Mouse (Mus musculus) liver, embryonic 16.5 days (tissue): ENCODE measurements around the gene Acot1. TPM values are rescaled to one million over a fixed set of nuclear protein-coding genes. Genes with fewer than 3 reads are reported as not detected.
"Not testable (repeated sequence)": the region's sequence is repeated elsewhere in the genome, so short reads cannot be mapped to it uniquely, and the experiment has no call there.

Experiments
- ATAC-seq: fragments of 200-750 bp; cut with Nextera tagmentation; 2 replicates; pipeline ENCODE4 v1.8.0; 2017; ENCODE audit warnings: low read depth, mild to moderate bottlenecking, moderate number of reproducible peaks, moderate library complexity
- H3K27ac ChIP-seq: fragments of 300-500 bp; sonication (generic); 2 replicates; pipeline ENCODE4 v1.5.1; 2014; ENCODE audit warnings: mild to moderate bottlenecking, low read length
- H3K27me3 ChIP-seq: fragments of 300-500 bp; sonication (generic); 2 replicates; pipeline ENCODE4 v1.6.1; 2014; ENCODE audit warnings: low read depth, low read length, mixed read lengths; ENCODE audit not compliant: control insufficient read depth, insufficient read depth
- H3K36me3 ChIP-seq: fragments of 300-500 bp; sonication (generic); 2 replicates; pipeline ENCODE4 v1.6.1; 2014; ENCODE audit warnings: mild to moderate bottlenecking; ENCODE audit not compliant: control insufficient read depth, insufficient read depth
- H3K4me1 ChIP-seq: fragments of 300-500 bp; sonication (generic); 2 replicates; pipeline ENCODE4 v1.6.1; 2014; ENCODE audit warnings: low read depth, low read length, mixed read lengths; ENCODE audit not compliant: control insufficient read depth
- H3K4me2 ChIP-seq: fragments of 300-500 bp; sonication (generic); 2 replicates; pipeline ENCODE4 v1.6.1; 2014; ENCODE audit warnings: low read depth, low read length, mixed read lengths
- H3K4me3 ChIP-seq: fragments of 300-500 bp; sonication (generic); 2 replicates; pipeline ENCODE4 v1.5.1; 2014; ENCODE audit warnings: low read depth, mild to moderate bottlenecking, low read length
- H3K9ac ChIP-seq: fragments of 300-500 bp; sonication (generic); 2 replicates; pipeline ENCODE4 v1.6.1; 2014; ENCODE audit warnings: low read depth, low read length
- H3K9me3 ChIP-seq: fragments of 300-500 bp; sonication (generic); replicated peaks from 2 replicates; pipeline ENCODE4 v1.6.1; 2016; ENCODE audit warnings: low read length; ENCODE audit not compliant: control insufficient read depth
- WGBS: fragments of 180-500 bp; shearing (Covaris S2); extraction: QIAGEN DNeasy Blood & Tissue Kit; methylation state at CpG from one replicate; pipeline ENCODE4 v1.1.7; 2014; ENCODE audit not compliant: insufficient replicate concordance; 5-methylcytosine and 5-hydroxymethylcytosine counted together
- polyA plus RNA-seq: library from polyadenylated mRNA; unstranded; fragments of >200 nt; fragmentation: Nextera tagmentation; extraction: Ambion mirVana; gene quantifications from 2 replicates; pipeline ENCODE4 v1.2.1, GENCODE M21; 2015

The Acot1 gene
- polyA plus RNA-seq, 1 experiment from 2014 or later: 30.2 TPM

DNA sequence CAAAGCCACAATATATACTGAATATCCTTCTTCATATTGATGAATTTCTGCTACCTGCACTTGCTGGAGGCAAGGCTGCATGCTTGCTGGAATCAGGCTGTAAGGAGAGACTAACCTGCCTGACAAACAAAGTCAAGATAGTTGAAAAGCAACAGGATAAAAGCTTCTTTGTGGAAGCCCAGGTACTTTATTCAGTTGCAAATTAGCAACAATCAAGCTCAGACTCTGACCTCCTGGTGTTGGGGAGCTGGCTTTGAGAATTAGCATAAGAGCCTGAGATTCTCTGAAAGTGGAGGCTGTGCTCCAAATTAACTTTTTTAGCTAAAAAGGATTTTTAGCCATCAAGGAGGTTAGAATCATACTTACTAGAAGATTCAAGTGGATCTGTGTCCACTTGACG, 19.8 kb downstream of the Acot1 start:
- H3K4me3 ChIP-seq, H3K27me3 ChIP-seq, H3K9ac ChIP-seq, H3K9me3 ChIP-seq, ATAC-seq, H3K4me1 ChIP-seq, H3K4me2 ChIP-seq, H3K27ac ChIP-seq, H3K36me3 ChIP-seq: not testable (repeated sequence)
- WGBS: 78% methylated on average over 1 of the region's 1 CpGs

DNA sequence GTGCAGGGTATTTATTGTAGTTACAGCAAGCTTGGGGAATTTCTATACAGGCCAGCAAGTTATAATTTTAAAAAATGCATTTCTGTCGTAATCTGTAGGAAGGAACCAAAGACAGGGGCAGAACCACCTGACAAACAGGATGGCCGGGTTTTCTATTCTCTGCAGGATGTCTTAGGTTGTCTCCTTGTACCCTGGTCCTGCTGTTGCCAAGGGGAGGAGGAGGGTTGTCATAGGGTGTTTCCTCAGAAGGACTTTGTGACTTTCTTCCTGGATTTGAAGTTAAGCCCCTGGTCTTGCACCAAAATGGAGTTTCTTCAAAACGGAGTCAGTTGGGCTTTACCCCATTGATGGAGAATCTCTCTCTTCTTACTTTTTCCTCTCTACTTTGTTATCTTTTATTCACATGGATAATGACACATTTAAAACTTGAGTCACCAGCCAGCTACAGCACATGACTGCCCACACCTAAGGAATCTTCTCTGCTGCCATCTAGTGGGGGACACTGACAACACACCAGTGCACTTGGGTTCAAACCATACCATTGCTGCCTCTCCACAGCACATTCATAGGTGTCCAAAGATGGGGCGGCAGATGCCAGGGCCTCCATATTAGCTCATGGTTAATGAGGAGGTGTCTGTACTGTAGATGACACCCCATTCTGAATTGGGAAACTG, 21.5 kb downstream of the Acot1 start:
- H3K4me3 ChIP-seq: no peak overlapping the region
- no peaks in the 10 kb centered on the region for H3K27me3 ChIP-seq
- H3K9ac ChIP-seq: no peak overlapping the region
- H3K27ac ChIP-seq: no peak overlapping the region
- no peaks in the 10 kb centered on the region for H3K9me3 ChIP-seq
- H3K4me1 ChIP-seq: peaks cover 3% of the 10 kb centered on the region; the same call in 1 of the 2 replicates
- WGBS: 48% methylated on average over 4 of the region's 4 CpGs
- peak; percentile 56; the same call in 1 of the 2 replicates for ATAC-seq
- H3K4me2 ChIP-seq: no peak overlapping the region
- no peaks in the 10 kb centered on the region for H3K36me3 ChIP-seq

DNA sequence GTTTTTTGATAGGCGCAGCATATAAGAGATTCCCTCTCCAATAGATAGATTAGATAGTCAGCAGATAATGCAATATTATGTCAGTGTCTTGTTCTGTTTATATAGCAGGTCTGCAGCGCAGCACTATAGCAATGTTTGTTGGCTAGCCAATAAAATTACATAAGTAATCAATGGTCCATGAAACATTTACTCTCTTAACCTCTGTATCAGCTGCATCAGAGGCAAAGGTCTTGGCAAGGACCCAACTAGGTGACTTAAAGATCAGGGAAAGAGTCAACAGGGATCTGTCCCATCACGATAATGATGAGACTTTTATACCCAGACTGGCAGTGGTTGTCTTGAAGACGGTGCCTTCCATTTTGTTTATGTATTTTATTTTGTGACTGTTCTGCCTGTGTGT, 23.6 kb downstream of the Acot1 start:
- no peak overlapping the region for H3K9ac ChIP-seq
- no peak overlapping the region for H3K4me2 ChIP-seq
- H3K27me3 ChIP-seq: peaks cover 2% of the 10 kb centered on the region; the same call in 1 of the 2 replicates
- H3K4me1 ChIP-seq: peaks cover 3% of the 10 kb centered on the region; the same call in 1 of the 2 replicates
- no peak overlapping the region for H3K27ac ChIP-seq
- H3K4me3 ChIP-seq: no peak overlapping the region
- no peaks in the 10 kb centered on the region for H3K9me3 ChIP-seq
- WGBS: 53% methylated on average over 4 of the region's 4 CpGs
- H3K36me3 ChIP-seq: no peaks in the 10 kb centered on the region
- ATAC-seq: peak; percentile 69

DNA sequence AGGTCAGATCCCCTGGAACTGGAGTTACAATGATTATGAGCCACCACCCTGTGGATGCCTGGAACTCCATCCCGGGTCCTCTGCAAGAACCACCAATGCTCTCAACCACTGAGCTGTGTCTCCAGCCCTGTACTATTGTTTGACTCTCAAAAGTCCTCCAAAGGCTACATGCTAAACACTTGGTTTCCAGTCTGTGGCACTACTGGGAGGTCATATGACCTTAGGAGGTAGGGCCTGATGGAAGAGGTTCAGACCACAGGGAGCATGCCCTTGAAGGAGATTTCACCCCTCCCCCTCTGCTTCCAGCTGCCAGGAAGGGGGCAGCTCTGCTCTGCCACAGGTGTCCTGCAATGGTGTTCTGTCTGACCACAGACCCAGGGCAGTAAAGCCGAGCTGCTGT, 24.0 kb downstream of the Acot1 start:
- not testable (repeated sequence) for H3K27me3 ChIP-seq, H3K4me1 ChIP-seq, H3K9ac ChIP-seq, H3K27ac ChIP-seq, ATAC-seq, H3K9me3 ChIP-seq, H3K4me3 ChIP-seq, H3K36me3 ChIP-seq, H3K4me2 ChIP-seq
- WGBS: 36% methylated on average over 2 of the region's 2 CpGs

DNA sequence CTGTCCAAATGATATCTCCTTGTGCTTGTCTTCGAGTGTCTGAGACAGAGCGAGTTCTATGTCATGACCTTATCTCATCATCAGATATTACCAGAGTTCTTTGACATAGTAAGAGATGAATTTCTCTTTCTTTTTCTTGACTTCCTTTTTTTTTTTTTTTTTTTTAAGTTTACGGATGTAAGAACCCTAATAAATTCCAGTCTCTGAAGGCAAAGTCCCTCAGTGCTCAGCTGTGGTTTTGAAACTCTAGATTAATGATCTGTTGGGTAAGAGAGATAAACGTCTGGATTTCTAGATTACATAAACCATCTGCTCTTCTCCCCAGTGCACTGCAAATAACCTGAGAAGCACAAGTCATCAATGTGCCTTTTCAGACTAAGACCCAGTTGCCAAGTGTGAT, 24.8 kb downstream of the Acot1 start:
- 9% methylated on average over 4 of the region's 4 CpGs for WGBS
- no peak for ATAC-seq

DNA sequence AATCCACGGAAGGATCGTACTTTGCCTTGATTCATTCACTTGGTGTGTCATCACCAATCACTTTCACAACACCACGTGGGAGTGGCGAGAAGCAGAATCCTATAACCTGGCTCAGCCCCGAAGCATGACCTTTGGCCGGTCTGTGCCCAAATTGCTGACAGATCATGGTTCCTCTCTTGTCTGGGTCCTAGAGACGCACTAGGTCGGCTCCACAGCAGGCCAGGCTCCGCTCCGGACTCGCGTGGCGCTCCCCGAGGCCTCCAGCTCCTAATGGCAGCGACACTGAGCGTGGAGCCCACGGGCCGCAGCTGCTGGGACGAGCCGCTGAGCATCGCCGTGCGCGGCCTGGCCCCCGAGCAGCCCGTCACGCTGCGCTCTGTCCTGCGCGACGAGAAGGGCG, 29.0 kb downstream of the Acot1 start, which contains the start of gene Acot4:
Gene Acot4, plus strand, starts transcription at position 139 of the 400 bp plus-strand sequence.
- Histone ChIP-seq H3K27ac (peak within 1 kb of the TSS; percentile 41; the same call in 1 of the 2 replicates), H3K4me3 (peak within 1 kb of the TSS; percentile 54), H3K9ac (peak within 1 kb of the TSS; percentile 20; the same call in 1 of the 2 replicates), H3K4me2 (peak within 1 kb of the TSS; percentile 57)
- H3K36me3 ChIP-seq, H3K27me3 ChIP-seq, H3K4me1 ChIP-seq, H3K9me3 ChIP-seq: not testable (repeated sequence)
- peak; percentile 71 for ATAC-seq
- 8% methylated on average over 28 of the region's 32 CpGs for WGBS

More for the DNA sequence above, 24.8 kb downstream of the Acot1 start:
- H3K36me3 ChIP-seq: no peaks in the 10 kb centered on the region
- no peak overlapping the region for H3K4me2 ChIP-seq
- H3K9ac ChIP-seq: no peak overlapping the region
- peaks cover 3% of the 10 kb centered on the region; the same call in 1 of the 2 replicates for H3K4me1 ChIP-seq
- no peak overlapping the region for H3K27ac ChIP-seq
- peaks cover 5% of the 10 kb centered on the region; the same call in 1 of the 2 replicates for H3K27me3 ChIP-seq
- no peak overlapping the region for H3K4me3 ChIP-seq
- H3K9me3 ChIP-seq: no peaks in the 10 kb centered on the region

DNA sequence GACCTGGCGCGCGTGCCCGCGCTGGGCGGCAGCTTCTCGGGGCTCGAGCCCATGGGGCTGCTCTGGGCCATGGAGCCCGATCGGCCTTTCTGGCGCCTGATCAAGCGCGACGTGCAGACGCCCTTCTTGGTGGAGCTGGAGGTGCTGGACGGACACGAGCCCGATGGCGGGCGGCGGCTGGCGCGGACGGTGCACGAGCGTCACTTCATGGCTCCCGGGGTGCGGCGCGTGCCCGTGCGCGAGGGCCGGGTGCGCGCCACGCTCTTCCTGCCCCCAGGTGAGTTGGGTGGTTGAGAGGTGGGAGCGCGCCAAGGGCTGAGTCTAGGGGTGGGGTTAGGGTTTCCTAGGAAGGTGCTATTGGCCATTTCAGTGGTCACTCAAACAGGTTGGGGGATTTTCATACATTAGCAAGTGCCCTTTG, 29.4 kb downstream of the Acot1 start, which contains the start of gene Gm49366:
Gene Gm49366, plus strand, starts transcription at position 245 of the 421 bp plus-strand sequence.
- not testable (repeated sequence) for H3K4me1 ChIP-seq, H3K36me3 ChIP-seq, H3K27me3 ChIP-seq, H3K9me3 ChIP-seq
- peak; percentile 72 for ATAC-seq
- WGBS: 4% methylated on average over 39 of the region's 39 CpGs
- Histone ChIP-seq H3K9ac (peak within 1 kb of the TSS; percentile 20; the same call in 1 of the 2 replicates), H3K27ac (peak within 1 kb of the TSS; percentile 41; the same call in 1 of the 2 replicates), H3K4me2 (peak within 1 kb of the TSS; percentile 57), H3K4me3 (peak within 1 kb of the TSS; percentile 54)

DNA sequence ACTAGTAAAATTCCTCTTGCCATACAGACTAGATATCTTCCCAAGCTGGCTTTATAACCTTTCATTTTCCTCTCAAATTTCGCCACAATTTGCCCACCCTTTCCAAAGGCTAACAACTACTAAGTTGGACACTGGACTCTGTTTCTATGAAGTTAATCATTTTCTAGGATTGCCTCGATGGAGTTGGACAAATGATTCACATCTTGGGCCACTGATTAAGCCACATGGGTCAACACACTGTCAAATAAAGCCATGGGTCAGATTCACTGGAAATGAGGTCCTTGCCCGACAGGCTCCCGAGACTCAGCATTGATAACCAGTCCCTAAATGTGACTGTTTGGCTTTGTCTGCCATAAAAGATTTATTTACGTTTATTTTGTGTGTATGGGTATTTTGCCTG, 33.0 kb downstream of the Acot1 start:
- H3K4me1 ChIP-seq: peaks cover 2% of the 10 kb centered on the region; the same call in 1 of the 2 replicates
- no peak overlapping the region for H3K9ac ChIP-seq
- H3K27ac ChIP-seq: peak overlapping the region; percentile 52; the same call in 1 of the 2 replicates
- H3K4me3 ChIP-seq: no peak overlapping the region
- no peaks in the 10 kb centered on the region for H3K36me3 ChIP-seq
- H3K4me2 ChIP-seq: no peak overlapping the region
- peak; percentile 67 for ATAC-seq
- H3K27me3 ChIP-seq: peaks cover 5% of the 10 kb centered on the region; the same call in 1 of the 2 replicates
- H3K9me3 ChIP-seq: no peaks in the 10 kb centered on the region
- WGBS: 51% methylated on average over 5 of the region's 5 CpGs

DNA sequence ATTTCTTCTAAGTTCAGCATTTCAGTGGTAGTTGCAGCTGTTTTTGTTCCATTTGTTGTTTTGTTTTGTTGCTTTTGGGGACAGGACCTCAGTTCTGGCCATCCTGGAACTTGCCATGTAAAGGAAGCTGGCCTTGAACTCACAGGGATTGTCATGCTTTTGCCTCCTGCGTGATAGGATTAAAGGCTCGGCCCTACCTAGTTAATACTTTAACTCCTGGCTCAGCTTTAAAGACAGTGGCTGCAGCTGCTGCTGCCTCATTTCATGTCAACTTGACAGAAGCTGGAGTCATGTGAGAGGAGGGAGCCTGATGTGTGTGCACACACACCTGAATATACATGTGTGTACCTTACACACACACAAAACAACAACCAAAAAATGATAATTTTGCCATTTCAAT, 34.8 kb downstream of the Acot1 start:
- WGBS: 37% methylated on average over 2 of the region's 2 CpGs
- H3K9ac ChIP-seq: no peak overlapping the region
- H3K36me3 ChIP-seq: no peaks in the 10 kb centered on the region
- H3K27ac ChIP-seq: no peak overlapping the region
- H3K4me1 ChIP-seq: peaks cover 2% of the 10 kb centered on the region; the same call in 1 of the 2 replicates
- ATAC-seq: 0 out of 2 replicates have a peak, but pooled peaks have one; percentile 25
- no peak overlapping the region for H3K4me2 ChIP-seq
- no peak overlapping the region for H3K4me3 ChIP-seq
- no peaks in the 10 kb centered on the region for H3K9me3 ChIP-seq
- H3K27me3 ChIP-seq: no peaks in the 10 kb centered on the region
